Mouse (Mus musculus): ENCODE measurements around the gene Rgl2.
A peak's percentile ranks its signal among the peaks of the same experiment; 100 is the strongest.

Gene Rgl2

DNA sequence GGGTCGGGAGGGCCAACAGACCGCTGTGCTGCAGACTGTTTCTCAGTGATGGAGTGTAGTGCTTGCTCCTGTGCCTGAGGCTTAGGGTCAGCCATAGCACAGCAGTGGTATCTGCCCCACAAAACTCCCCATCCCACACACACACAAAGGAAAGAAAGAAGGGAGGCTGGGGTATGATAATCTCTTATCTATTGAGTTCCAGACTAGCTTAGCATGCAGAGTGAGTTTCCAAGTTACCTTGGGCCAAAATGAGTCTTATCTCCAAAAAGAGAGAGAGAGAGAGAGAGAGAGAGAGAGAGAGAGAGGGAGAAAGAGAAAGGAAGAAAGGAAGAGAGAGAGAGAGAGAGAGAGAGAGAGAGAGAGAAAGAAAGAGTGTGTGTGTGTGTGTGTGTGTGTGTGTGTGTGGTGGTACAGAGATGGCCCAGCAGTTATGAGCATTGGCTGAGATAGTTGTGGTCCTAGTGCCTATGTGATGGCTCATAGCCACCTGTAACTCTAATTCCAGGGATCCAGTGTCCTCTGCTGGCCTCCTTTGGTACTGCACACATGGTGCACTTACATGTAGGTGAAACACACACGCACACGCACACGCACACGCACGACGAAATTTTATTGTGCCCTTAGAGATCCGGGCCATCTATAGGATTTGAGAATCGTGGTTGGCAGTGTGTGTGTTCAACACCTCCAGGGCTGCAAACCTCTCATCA is 4.6 kb upstream of the Rgl2 start:
- peak; percentile 77 for DNase-seq (ENCODE audit: low read depth)

DNA sequence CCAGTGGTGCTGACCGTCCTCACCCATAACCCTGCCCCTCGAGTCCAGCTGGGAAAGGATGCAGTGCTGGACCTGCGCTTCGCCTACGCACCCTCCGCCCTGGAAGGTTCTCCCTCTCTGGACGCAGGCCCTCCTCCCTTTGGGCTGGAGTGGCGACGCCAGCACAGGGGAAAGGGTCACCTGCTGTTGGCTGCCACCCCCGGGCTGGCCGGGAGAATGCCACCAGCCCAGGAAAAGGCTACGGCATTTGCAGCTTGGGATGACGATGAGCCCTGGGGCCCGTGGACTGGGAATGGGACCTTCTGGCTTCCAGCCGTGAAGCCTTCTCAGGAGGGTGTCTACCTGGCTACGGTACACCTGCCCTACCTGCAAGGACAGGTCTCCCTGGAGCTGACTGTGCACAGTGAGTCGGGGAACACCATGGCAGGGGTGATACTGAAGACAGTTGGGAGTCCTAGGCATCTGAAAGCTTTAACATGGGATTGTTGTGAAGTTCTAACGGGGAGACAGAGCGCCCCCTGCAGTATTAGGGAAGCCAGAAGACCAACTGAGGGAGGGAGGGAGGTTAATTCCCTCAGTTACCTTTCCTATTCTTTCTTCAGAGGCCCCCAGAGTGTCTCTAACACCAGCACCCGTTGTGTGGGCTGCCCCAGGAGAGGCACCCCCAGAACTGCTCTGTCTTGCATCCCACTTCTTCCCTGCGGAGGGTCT is 3.8 kb upstream of the Rgl2 start:
- no peak for DNase-seq (ENCODE audit: low read depth)

DNA sequence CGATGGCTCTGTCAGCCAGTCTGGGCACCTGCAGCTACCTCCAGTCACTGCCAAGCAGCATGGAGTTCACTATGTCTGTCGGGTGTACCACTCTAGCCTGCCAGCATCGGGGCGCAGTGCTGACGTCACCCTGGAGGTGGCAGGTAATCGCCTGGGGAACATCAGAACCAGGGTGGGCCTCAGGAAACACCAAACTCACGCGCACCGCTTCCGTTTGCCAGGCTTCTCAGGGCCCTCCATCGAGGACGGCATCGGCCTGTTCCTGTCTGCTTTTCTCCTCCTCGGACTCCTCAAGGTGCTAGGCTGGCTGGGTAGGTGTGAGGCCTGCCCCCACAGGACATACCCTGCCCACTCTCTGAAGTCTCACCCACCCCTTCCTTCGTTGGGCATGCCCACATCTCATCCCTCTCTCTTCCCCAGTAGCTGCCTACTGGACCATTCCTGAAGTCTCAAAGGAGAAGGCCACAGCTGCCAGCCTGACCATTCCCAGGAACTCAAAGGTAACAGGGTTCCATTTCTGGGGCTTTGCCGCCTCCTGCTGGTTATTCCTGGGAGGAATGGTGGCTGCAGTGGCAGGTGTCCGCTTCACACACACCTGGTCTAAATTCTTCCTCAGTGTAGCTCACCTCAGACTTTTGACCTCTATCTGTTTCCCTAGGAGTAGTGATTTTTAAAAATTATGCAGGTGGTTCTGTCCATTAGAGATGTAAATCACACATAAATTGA is 3.0 kb upstream of the Rgl2 start:
- DNase-seq (ENCODE audit: low read depth), result no peak

DNA sequence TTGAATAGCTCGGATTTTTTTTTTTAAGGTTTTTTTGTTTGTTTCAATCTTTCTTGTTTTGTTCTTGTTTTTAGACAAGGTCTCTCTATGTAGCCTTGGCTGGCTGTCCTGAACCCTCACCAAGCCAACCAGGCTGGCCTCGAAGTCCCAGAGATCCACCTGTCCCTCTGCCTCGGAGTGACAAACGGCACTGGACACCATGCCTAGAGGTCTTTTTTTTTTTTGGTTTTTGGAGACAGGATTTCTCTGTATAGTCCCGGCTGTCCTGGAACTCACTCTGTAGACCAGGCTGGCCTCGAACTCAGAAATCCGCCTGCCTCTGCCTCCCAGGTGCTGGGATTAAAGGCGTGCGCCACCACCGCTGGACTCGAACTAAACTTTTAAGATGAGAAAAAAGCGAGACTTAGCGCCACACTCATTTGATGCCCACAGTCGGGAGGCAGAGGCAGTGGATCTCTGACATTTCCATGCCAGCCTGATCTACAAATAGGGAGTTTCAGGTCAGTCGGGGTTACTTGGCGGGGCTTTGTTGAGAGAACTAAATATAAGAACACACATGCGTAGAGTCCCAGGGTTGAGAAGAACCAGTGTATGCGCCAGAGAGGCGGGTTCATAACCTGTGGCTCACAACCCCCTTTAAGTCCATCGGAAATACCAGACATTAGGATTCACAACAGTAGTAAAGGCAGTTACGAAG is 944 bp upstream of the Rgl2 start:
- DNase-seq (ENCODE audit: low read depth), result no peak

DNA sequence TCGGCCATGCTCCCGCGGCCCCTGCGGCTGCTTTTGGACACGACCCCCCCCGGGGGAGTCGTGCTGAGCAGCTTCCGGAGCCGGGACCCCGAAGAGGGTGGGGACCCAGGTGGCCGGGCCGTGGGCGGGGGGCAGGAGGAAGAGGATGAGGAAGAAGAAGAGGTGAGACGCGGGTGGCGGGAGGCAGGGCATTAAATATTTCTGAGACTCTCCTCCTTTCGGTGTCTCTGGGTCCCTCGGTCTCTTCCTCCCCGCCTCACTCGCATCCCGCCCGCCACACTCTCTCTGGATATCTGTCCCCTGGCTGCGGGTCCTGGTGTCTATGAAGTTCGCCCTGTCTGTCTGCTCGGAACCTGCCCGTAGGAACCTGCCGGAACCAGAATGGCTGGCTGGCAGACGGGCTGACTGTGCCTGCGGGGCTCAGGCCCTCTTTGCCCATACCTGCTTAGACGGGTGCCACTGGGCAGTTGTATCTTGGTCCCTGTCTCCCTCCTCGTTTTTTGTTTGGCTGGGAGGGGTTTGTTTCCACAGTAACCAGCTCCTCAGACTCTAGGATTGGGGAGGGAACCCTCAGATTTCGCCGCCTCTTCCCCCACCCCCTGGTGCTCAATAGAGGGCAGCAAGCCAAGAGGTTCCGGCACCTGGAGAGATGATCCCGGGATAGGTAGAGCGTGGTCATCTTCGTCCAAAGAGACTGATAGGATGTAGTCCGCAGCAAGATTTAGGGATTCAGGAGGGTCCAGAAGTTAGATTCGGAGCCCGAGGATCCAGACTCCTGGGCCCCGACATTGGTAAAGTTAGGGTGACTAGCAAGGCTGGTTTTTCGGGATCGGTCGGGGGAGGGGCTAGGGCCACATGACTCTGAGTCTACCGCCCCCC is 1.2 kb downstream of the Rgl2 start:
- DNase-seq (ENCODE audit: low read depth), result peak; percentile 80

DNA sequence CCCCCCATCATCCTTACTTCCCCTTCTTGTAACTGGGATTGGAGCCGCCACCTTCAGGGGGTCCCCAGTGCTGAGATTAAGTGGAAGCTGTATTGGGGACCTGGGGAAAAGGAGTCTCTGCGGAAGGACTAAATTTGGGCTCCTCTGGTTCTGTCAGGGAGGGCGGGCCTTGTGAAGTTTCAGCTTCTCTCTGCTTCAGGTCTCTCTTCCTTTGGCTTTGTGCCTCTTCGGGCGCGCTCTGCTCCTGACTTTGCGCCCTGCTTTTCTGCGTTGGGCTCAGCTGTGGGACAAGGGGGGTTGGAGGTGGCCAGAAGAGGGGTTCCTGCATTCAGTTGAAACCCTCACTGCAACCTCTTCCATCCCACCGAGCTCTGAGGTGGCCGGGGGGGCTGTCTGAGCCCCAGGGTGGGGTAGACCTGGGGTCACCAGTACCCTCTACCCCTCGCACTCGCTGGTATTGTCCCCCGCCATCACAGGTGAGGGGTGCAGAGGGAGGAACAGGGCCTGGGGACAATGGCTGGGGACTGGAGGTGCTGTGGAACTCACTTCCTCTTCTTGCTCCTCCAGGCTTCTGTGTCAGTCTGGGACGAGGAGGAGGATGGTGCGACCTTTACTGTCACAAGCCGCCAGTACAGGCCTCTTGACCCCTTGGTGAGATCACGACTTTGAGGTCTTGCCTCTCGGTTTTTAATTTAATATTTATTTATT is 2.0 kb downstream of the Rgl2 start:
- peak; percentile 71 for DNase-seq (ENCODE audit: low read depth)

DNA sequence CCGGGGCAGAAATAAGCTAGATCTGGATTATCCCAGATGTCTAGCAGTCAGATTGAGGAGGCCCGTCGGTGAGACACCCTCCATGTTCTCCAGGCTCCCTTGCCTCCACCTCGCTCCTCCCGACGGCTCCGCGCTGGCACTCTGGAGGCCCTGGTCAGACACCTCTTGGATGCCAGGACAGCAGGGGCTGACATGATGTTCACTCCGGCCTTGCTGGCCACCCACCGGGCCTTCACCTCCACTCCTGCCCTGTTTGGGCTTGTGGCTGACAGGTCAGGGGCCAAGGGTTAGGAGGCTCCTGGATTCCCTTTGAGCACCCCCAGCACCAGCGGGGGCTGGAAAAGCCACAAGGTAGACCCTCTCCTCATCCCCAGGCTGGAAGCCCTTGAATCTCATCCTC is 2.6 kb downstream of the Rgl2 start:
- DNase-seq (ENCODE audit: low read depth), result no peak

DNA sequence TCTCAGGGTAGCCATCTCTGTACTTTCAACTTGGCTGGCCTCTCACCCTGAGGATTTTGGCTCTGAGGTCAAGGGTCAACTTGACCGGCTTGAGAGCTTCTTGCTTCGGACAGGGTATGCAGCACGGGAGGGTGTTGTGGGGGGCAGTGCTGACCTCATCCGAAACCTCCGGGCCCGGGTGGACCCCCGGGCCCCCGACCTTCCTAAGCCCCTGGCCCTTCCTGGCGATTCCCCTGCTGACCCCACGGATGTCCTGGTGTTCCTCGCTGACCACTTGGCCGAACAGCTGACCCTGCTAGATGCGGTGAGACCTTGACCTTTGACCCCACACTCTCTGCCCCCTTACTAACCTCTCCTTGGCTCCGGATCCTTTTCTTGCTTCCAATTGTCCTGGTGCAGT is 3.1 kb downstream of the Rgl2 start:
- DNase-seq (ENCODE audit: low read depth), result no peak

DNA sequence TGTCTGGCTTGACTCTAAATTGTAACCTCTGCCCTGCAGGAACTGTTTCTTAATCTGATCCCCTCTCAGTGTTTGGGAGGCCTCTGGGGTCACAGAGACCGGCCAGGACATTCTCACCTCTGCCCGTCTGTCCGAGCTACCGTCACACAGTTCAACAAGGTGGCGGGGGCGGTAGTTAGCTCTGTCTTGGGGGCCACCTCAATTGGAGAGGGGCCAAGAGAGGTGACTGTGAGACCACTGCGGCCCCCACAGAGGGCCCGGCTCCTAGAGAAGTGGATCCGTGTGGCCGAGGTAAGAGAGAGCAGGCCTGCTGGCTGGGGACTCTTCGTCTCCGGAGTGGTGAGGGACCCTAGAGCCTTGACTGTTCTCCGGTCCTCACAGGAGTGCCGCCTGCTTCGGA is 3.6 kb downstream of the Rgl2 start:
- no peak for DNase-seq (ENCODE audit: low read depth)

DNA sequence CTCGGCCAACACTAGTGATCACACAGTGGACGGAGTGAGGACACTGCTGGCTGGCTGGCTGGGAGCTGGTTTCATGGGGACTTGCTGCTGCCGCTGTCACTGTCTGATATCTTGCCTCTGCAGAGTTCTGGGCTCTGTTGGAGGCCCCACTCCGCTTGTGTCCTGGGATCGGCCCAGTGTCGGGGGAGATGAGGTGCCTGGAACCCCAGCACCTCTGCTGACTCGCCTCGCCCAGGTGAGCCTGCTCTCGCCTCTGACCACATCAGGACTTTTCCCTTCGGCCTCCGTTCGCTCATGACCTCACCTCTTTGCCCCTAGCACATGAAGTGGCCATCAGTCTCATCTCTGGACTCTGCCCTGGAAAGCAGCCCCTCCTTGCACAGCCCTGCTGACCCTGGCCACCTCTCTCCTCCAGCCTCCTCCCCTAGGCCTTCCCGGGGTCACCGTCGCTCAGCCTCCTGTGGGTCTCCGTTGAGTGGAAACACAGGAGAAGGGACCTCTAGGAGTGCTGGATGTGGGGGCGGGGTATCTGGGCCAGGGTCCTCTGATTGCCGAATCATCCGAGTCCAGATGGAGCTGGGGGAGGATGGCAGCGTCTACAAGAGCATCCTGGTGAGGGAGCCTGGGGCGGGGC is 6.2 kb downstream of the Rgl2 start:
- DNase-seq (ENCODE audit: low read depth), result no peak

DNA sequence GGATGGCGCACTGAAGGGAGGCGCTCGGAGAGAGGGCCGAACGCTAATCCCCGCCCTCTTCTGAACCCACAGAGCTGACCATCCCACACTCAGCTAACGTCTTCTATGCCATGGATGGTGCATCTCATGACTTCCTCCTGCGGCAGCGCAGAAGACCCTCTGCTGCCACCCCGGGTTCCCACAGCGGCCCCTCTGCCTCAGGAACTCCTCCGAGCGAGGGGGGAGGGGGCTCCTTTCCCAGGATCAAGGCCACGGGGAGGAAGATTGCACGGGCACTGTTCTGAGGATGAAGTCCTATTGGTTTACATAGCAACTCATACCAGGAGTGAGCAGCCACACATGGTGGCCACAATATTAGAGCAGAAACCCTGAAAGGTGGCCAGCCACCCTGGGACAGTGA is 7.7 kb downstream of the Rgl2 start:
- DNase-seq (ENCODE audit: low read depth), result no peak

DNA sequence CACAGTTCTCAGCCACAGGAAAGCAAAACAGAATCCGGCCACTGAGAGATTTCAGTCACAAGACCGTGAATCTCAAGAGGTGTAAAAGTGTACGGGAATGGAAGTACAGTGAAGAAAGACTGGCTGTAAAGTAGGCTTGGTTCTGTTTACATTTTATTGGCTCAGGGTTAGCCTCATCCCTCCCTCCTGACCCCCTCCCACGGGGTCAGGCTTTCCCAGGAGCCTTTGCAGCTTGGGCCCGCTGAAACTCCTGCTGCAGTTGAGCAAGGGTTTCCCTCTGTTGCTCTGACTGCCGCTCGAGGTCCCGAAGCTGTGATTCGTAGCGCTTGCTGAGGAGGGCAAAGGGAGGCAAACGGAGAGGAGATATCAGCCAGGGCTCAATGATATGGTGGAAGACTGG is 9.4 kb downstream of the Rgl2 start:
- DNase-seq (ENCODE audit: low read depth), result no peak

DNA sequence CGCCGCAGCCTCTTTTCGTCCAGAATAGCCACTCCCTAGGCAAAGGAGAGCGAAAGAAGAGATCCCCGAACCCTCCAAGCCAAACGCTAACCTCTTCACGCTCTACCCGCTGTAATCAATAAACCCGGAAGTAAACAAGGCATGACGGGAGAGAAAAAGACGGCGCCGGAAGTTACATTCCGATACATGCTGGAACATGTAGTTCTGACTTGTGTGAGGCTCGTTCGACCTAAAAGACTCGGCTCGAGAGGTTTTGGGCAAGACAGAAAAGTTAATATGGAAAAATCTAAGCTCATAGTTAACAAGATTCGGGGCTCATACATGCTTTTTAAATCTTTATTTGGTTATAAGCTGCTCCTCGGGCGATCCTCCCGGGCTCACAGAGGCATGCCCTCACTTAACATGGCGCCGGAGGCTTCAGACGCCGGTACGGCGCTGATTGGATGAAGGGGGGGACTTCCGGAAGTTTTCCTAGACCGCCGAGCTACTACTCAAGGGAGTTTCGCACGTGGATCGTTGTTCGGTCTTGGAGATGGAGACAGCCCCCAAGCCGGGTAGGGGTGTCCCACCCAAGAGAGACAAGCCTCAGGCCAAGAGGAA is 11.0 kb downstream of the Rgl2 start, which contains the start of the genes Pfdn6 and Wdr46:
Pfdn6 (minus strand) TSS at position 138 of the 600 bp plus-strand sequence.
Wdr46 (plus strand) TSS at position 455 of the 600 bp plus-strand sequence.
- peak; percentile 95 for DNase-seq (ENCODE audit: low read depth)

DNA sequence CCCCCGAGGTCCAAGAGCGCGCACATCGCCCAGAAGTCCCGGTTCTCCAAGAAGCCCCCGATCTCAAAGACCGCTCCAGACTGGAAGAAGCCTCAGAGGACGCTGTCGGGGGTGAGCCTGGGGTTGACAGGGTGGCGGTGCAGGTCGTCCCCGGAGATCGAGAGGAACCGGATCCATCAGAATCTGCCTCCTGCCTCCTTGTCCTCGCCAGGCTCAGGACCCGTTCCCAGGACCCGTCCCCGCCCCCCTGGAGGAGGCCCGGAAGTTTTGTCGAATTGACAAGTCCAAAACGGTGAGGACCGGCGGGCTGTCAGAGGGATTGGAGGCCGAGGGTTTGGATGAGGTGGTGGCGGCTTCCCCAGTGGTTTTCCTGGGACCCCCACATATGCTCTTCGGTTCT is 11.6 kb downstream of the Rgl2 start:
- no peak for DNase-seq (ENCODE audit: low read depth)

DNA sequence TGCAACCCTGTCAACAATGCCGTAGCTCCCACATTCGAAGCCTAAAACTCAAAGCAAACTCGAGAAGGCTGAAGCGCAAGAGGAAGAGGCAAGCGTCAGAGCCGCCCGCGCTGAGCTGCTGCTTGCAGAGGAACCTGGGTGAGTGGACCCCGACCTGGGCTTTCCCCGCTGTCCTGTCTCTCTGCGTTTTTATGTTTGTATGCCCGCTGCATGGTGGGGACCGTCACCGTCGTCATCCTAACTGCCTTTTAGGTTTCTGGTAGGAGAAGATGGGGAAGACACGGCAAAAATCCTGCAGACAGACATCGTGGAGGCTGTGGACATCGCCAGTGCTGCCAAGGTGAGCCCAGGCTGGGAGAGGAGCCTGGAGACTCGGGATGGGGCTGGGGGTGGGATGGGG is 12.0 kb downstream of the Rgl2 start:
- DNase-seq (ENCODE audit: low read depth), result no peak

DNA sequence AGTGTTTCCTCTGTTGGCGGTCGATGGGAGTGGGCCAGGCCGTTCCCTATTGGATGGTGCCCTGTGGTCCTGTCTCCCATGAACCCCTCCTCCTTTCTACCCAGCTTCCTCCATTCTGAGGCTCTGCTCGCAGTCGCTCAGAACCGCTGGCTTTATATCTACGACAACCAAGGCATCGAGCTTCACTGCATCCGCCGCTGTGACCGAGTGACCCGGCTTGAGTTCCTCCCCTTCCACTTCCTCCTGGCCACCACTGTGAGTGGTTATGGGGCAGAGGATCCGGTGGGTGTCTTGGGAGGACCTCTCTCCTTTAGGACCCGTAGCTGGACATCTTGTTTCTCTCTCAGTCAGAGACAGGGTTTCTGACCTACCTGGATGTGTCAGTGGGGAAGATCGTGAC is 14.1 kb downstream of the Rgl2 start:
- DNase-seq (ENCODE audit: low read depth), result no peak

DNA sequence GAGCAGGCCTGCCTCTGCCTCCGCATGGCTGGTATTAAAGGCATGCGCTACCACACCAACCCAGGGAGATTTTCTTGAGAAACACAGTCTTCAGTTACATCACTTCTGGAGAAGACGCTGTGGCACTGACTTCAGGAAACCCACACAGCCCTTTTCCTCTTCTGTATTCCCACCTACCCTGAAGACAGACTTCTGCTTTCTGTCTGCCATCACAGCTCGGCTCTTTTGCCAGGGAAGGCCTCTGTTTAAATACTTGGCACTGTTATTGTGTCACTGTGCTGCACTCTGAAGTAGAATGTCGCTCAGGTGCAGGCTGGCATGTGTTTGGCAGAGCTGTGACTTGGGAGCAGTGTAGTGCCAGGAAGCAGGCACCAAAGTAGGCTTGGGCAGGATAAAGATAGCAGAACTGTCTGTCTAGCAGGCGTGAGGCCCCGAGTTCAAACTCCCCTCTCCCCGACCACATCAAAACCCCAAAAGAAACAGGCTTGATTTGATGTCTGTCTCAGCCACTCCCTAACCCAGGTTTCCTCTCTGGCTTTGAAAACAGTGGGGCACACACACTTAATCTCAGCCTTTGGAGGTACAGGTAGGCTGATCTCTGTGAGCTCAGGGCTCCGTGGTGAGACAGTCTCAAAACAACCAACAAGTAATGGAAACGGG is 18.2 kb downstream of the Rgl2 start:
- DNase-seq (ENCODE audit: low read depth), result peak; percentile 86

DNA sequence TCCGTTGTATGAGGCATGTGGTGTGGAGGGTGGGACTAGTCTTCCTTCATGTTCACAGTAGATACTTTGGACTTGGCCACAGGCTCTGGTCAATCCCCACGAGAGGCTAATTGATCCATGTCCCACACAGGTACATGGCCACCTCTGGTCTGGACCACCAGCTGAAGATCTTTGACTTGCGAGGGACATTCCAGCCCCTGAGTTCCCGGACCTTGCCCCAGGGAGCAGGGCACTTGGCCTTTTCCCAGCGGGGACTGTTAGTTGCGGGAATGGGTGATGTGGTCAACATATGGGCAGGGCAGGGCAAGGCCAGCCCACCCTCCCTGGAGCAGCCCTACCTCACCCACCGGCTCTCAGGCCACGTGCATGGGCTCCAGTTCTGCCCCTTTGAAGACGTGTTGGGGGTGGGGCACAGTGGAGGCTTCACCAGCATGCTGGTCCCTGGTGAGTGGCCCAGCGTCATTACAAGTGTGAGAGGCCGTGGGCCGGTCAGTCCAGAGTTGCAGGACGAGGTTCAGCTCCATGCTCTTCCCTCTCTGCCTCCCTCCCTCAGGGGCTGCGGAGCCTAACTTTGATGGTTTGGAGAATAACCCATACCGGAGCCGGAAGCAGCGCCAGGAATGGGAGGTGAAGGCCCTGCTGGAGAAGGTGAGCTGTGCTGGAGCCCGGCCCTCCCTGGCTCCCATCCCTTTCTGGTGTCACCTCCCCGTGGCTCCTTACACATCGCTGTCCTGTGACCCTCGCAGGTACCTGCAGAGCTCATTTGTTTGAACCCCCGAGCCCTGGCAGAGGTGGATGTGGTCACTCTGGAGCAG is 19.0 kb downstream of the Rgl2 start:
- no peak for DNase-seq (ENCODE audit: low read depth)
